Mouse (Mus musculus) right cerebral cortex, postnatal 14 days (tissue): Measurements from ENCODE around the gene Ddx51.

Experiments
- DNase-seq: peaks from one replicate; pipeline ENCODE4 v3.0.0; 2022

Gene Ddx51

DNA sequence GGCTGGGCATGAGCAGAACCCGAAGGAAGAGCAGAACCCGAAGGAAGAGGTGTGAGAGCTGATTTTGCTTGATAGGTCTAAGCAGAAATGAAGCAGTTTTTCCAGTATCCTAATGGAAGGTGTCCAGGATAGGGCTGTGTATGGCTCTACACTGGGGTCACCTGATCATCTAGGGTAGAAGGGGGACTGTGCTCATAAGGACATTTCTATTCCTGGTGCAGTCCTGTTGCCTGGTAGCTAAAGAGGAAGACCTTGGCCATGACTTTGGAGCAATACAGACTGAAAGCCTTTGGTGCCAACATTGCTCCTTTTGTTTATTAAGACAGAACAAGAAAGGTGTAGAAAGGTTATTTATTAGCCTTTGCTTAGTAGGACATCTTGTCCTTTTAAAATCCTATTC lies 10.8 kb downstream of the Ddx51 start:
- no peak for DNase-seq

DNA sequence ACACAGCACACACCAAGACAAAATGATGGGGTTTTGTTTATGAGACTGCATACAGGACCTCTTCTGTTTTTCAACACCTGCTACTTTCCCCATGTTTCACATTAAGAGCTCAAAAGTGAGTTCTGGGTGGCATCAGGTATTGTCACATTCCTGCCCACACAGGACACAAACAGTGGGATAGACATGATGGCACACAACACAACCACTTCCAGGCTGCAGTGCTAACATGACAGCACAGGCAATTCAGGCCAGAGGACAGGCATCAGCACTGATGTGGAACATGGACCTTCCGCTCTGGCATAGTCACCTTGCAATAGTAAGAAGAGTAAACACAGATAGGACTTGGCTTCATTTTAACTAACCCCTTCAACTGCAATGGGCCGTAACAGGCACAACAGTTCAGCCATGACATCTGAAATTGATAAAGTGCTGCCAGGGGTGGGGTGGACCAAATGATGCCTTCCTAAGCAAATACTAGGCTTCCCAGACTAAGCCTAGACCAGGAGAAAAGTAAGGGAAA lies 11.6 kb downstream of the Ddx51 start:
- DNase-seq: no peak

- DNase-seq: peak; percentile 19
Measured at GRCm38 (mm10) chr5:110665486-110666121, 12.4 kb downstream of the Ddx51 start.

DNA sequence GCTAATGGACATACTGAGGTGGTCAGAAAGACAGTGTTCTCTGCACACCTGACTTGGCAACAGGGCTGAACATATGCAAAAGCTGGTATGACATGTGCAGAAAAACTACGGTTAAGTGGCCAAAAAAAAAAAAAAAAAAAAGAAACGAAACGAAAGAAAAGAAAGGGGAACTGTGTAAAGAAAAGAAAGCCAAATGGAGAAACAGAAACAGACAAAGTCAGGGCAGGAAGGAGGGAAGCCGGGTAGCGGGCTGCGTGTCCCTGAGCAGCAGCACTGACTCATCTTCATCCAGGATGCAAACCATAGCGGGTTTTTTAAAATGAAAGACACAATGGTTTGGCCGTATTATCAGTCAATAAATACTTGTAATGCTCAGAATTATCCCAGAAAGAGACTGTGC lies 28.8 kb downstream of the Ddx51 start:
- DNase-seq: no peak

GRCm38 (mm10) chr5:110698617-110699016 lies 45.4 kb downstream of the Ddx51 start:
- no peak for DNase-seq

GRCm38 (mm10) chr5:110704004-110704403 lies 50.8 kb downstream of the Ddx51 start:
- DNase-seq: no peak

GRCm38 (mm10) chr5:110709256-110709655 lies 56.0 kb downstream of the Ddx51 start:
- no peak for DNase-seq
